Mouse (Mus musculus): ENCODE results near the gene Fen1. TPM values are rescaled to one million over a fixed set of nuclear protein-coding genes. Genes with fewer than 3 reads are reported as not detected.

Fen1 gene
- 47.4 and 48.9 TPM in 2 replicates for polyA plus RNA-seq (2015; fragmentation: Nextera tagmentation; extraction: Ambion mirVana)

DNA sequence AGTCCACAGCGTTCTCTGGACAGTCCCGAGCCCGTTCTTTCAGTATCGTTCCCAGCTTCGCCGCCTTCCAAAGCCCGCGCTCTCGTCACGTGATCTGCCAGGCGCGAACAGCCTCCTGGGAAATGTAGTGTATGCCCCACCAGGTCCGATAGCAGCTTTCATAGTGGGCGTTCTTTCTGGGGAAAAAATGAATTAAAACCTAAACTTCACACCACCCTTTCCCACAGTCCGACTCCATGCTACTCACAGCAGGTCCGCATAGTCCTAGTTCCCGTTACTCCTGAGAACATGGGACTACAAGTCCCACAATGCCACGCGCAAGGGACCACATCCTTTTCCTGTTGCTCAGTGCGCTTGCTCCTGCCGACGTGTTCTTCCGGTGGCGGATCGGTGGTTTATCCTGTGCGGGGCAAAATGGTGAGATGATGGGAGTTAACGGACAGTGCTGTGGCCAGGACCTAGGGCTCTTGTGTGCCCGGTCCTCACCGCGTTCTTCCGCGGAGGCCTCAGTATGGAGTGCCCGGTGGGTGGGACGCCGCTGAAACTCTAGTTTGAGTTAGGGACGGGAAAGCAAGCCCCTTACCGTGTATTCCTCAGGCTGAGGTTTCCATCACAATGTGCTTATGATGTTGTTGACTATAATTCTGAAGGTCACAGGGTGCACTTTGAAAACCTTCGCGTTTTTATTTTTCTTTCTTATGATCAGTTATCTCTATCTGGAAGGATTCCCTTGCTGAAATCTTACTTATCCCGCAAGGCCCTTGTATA lies at the start of gene Fen1, which contains the start of gene Tmem258:
TSS of gene Fen1 (minus strand) at position 322 of the 768 bp plus-strand sequence.
TSS of gene Tmem258 (plus strand) at position 167 of the 768 bp plus-strand sequence.
- peak; percentile 95 for ATAC-seq
- Histone ChIP-seq H3K4me3 (replicated peaks; ENCODE audit: low read length) (peak within 1 kb of the TSS; percentile 56), H3K27me3 (replicated peaks; ENCODE audit: control insufficient read depth, insufficient read depth, low read length) (no peaks in the 10 kb centered on the region), H3K9ac (replicated peaks; ENCODE audit: low read depth, low read length) (peak within 1 kb of the TSS; percentile 91), H3K27ac (ENCODE audit: low read length) (peak within 1 kb of the TSS; percentile 81), H3K4me2 (ENCODE audit: low read length) (peak within 1 kb of the TSS; percentile 90), H3K9me3 (ENCODE audit: control insufficient read depth, low read length) (no peaks in the 10 kb centered on the region), H3K36me3 (ENCODE audit: control insufficient read depth, insufficient read depth) (peaks cover 11% of the 10 kb centered on the region), H3K4me1 (replicated peaks; ENCODE audit: control insufficient read depth, insufficient read depth, low read length) (peaks cover 20% of the 10 kb centered on the region)
- WGBS = under 1% methylated on average over 40 of the region's 40 CpGs

DNA sequence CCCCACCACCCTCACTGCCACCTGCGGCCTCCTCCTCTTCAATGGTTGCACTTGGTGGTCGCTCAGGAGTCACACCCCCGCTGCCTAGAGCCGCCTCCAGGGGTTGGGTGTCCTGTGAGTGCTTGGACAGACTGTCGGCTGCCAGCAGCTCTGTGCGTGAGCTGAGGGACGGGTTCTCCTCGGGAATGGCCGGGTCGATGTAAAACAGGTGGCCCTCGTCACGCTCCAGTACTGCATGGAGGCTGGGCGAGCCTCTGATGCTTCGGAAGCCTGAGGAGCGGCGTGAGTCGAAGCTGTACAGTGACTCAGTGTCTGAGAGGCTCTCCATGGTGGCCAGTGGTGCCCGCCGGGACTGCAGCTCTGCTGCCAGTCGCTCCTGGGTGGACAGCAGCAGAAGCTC lies 44.2 kb upstream of the Fen1 start:
- Histone ChIP-seq H3K4me1 (replicated peaks; ENCODE audit: control insufficient read depth, insufficient read depth, low read length) (no peaks in the 10 kb centered on the region), H3K27me3 (replicated peaks; ENCODE audit: control insufficient read depth, insufficient read depth, low read length) (no peaks in the 10 kb centered on the region), H3K36me3 (ENCODE audit: control insufficient read depth, insufficient read depth) (no peaks in the 10 kb centered on the region), H3K9me3 (ENCODE audit: control insufficient read depth, low read length) (no peaks in the 10 kb centered on the region), H3K4me2 (ENCODE audit: low read length) (no peak overlapping the region), H3K27ac (ENCODE audit: low read length) (no peak overlapping the region), H3K9ac (replicated peaks; ENCODE audit: low read depth, low read length) (no peak overlapping the region), H3K4me3 (replicated peaks; ENCODE audit: low read length) (no peak overlapping the region)
- 68% methylated on average over 20 of the region's 20 CpGs for WGBS
- no peak for ATAC-seq

DNA sequence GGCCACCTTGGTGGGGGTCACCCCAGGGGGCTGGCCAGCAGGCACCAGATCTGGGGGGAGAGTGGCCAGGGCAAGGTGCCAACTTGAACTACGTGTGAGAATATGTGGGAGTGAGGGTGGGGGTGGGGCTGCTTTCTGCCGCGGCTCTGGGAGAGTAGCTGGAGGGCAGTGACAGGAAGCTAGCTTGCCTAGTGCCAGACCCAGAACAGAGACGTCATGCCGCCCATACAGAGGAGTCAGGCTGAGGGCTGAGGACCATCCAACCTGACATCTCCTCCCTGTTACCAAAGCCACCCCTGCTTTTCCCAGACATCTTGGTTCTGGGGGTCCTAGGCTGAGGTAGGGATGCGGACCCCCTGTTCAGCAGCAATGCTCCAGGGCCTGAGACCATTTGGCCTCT lies 43.2 kb upstream of the Fen1 start:
- ATAC-seq = no peak
- 38% methylated on average over 6 of the region's 6 CpGs for WGBS
- Histone ChIP-seq H3K9me3 (ENCODE audit: control insufficient read depth, low read length) (no peaks in the 10 kb centered on the region), H3K36me3 (ENCODE audit: control insufficient read depth, insufficient read depth) (no peaks in the 10 kb centered on the region), H3K4me2 (ENCODE audit: low read length) (no peak overlapping the region), H3K27ac (ENCODE audit: low read length) (no peak overlapping the region), H3K4me1 (replicated peaks; ENCODE audit: control insufficient read depth, insufficient read depth, low read length) (no peaks in the 10 kb centered on the region), H3K9ac (replicated peaks; ENCODE audit: low read depth, low read length) (no peak overlapping the region), H3K4me3 (replicated peaks; ENCODE audit: low read length) (no peak overlapping the region), H3K27me3 (replicated peaks; ENCODE audit: control insufficient read depth, insufficient read depth, low read length) (no peaks in the 10 kb centered on the region)

- Histone ChIP-seq H3K9ac (replicated peaks; ENCODE audit: low read depth, low read length) (no peak overlapping the region), H3K27ac (ENCODE audit: low read length) (no peak overlapping the region), H3K4me1 (replicated peaks; ENCODE audit: control insufficient read depth, insufficient read depth, low read length) (peaks cover 5% of the 10 kb centered on the region), H3K27me3 (replicated peaks; ENCODE audit: control insufficient read depth, insufficient read depth, low read length) (peaks cover 6% of the 10 kb centered on the region), H3K4me3 (replicated peaks; ENCODE audit: low read length) (no peak overlapping the region), H3K9me3 (ENCODE audit: control insufficient read depth, low read length) (no peaks in the 10 kb centered on the region), H3K4me2 (ENCODE audit: low read length) (no peak overlapping the region), H3K36me3 (ENCODE audit: control insufficient read depth, insufficient read depth) (no peaks in the 10 kb centered on the region)
- WGBS = 30% methylated on average over 3 of the region's 3 CpGs
- no peak for ATAC-seq
These were observed 40.2 kb upstream of the Fen1 start for GRCm38 (mm10) chr19:10244183-10244582.

- under 1% methylated on average over 8 of the region's 8 CpGs for WGBS
- no peak overlapping the region for H3K4me3 ChIP-seq (replicated peaks; ENCODE audit: low read length)
- peaks cover 6% of the 10 kb centered on the region for H3K27me3 ChIP-seq (replicated peaks; ENCODE audit: control insufficient read depth, insufficient read depth, low read length)
- H3K4me2 ChIP-seq (ENCODE audit: low read length) = no peak overlapping the region
- H3K9me3 ChIP-seq (ENCODE audit: control insufficient read depth, low read length) = no peaks in the 10 kb centered on the region
- no peak overlapping the region for H3K9ac ChIP-seq (replicated peaks; ENCODE audit: low read depth, low read length)
- H3K36me3 ChIP-seq (ENCODE audit: control insufficient read depth, insufficient read depth) = no peaks in the 10 kb centered on the region
- no peak overlapping the region for H3K27ac ChIP-seq (ENCODE audit: low read length)
- ATAC-seq = no peak
- H3K4me1 ChIP-seq (replicated peaks; ENCODE audit: control insufficient read depth, insufficient read depth, low read length) = peaks cover 5% of the 10 kb centered on the region
These were observed 38.9 kb upstream of the Fen1 start for GRCm38 (mm10) chr19:10242916-10243315.

GRCm38 (mm10) chr19:10240654-10241305 lies 36.8 kb upstream of the Fen1 start, which contains the start of gene Myrf:
Myrf (minus strand) TSS chr19:10240748.
- peaks cover 6% of the 10 kb centered on the region for H3K27me3 ChIP-seq (replicated peaks; ENCODE audit: control insufficient read depth, insufficient read depth, low read length)
- peak within 1 kb of the TSS; percentile 70 for H3K4me2 ChIP-seq (ENCODE audit: low read length)
- H3K36me3 ChIP-seq (ENCODE audit: control insufficient read depth, insufficient read depth) = no peaks in the 10 kb centered on the region
- 7% methylated on average over 43 of the region's 43 CpGs for WGBS
- no peak within 1 kb of the TSS for H3K27ac ChIP-seq (ENCODE audit: low read length)
- peak; percentile 80 for ATAC-seq
- H3K9ac ChIP-seq (replicated peaks; ENCODE audit: low read depth, low read length) = peak within 1 kb of the TSS; percentile 59
- H3K9me3 ChIP-seq (ENCODE audit: control insufficient read depth, low read length) = no peaks in the 10 kb centered on the region
- H3K4me1 ChIP-seq (replicated peaks; ENCODE audit: control insufficient read depth, insufficient read depth, low read length) = peaks cover 5% of the 10 kb centered on the region
- H3K4me3 ChIP-seq (replicated peaks; ENCODE audit: low read length) = peak within 1 kb of the TSS; percentile 45

DNA sequence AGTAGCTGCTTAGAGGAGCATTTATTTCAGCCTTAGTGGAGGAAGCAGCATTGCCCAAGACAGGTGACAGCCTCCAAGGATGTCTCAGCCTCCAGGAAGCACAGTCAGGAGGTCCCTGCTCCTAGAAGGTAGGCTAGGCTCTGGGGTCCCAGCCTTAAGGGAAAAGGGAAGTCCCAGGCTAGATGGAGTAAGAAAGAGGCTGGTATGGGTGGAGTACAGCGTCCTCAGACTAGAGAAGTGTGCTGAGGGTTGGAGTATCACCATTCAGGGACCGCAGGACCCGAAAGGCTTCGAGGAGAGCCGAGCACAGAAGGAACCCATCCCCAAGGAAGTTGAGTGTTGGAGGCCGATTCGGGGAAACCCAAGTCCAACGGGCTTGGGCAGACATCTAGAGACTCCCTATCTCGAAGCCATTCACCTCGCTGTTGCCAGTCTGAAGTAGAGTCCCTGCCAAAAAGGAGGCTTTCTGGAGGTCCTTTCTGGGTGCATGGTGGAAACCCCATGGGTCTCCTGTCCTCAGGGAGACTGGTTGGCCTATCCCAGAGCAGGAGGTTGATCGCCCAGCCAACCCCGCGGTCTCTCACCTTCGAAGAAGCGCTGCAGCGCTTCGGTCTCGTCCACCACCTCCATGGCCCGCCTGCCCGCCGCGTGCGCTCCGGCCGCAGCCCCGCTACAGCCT lies 36.1 kb upstream of the Fen1 start:
- H3K4me1 ChIP-seq (replicated peaks; ENCODE audit: control insufficient read depth, insufficient read depth, low read length) = peaks cover 5% of the 10 kb centered on the region
- H3K9me3 ChIP-seq (ENCODE audit: control insufficient read depth, low read length) = no peaks in the 10 kb centered on the region
- H3K36me3 ChIP-seq (ENCODE audit: control insufficient read depth, insufficient read depth) = no peaks in the 10 kb centered on the region
- H3K27me3 ChIP-seq (replicated peaks; ENCODE audit: control insufficient read depth, insufficient read depth, low read length) = peaks cover 6% of the 10 kb centered on the region
- H3K9ac ChIP-seq (replicated peaks; ENCODE audit: low read depth, low read length) = peak overlapping the region; percentile 59
- H3K4me3 ChIP-seq (replicated peaks; ENCODE audit: low read length) = peak overlapping the region; percentile 45
- peak overlapping the region; percentile 70 for H3K4me2 ChIP-seq (ENCODE audit: low read length)
- peak; percentile 21; the same call in 1 of the 2 replicates for ATAC-seq
- WGBS = 2% methylated on average over 26 of the region's 26 CpGs
- no peak overlapping the region for H3K27ac ChIP-seq (ENCODE audit: low read length)

DNA sequence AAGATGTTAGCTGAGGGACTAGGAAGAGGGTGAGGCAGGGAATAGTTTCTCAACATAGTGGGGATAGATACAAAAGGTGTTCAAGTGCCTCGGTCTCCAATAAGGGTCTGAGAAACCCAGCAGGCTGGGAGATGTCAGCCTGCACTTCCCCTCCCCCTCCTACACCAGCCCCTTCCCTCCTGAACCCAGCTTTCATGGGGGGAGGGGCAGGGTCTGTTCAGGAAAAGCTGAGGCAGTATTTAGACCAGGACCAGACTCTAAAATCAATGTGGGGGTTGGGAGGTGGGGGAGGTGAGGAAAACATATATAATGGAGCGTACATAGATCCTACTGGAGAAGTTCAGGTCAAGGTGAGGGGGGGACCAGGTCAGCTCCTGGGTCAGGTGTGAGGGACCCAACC lies 35.5 kb upstream of the Fen1 start:
- H3K27ac ChIP-seq (ENCODE audit: low read length) = no peak overlapping the region
- no peak overlapping the region for H3K9ac ChIP-seq (replicated peaks; ENCODE audit: low read depth, low read length)
- H3K36me3 ChIP-seq (ENCODE audit: control insufficient read depth, insufficient read depth) = no peaks in the 10 kb centered on the region
- no peak overlapping the region for H3K4me3 ChIP-seq (replicated peaks; ENCODE audit: low read length)
- H3K4me2 ChIP-seq (ENCODE audit: low read length) = no peak overlapping the region
- peaks cover 6% of the 10 kb centered on the region for H3K27me3 ChIP-seq (replicated peaks; ENCODE audit: control insufficient read depth, insufficient read depth, low read length)
- peaks cover 5% of the 10 kb centered on the region for H3K4me1 ChIP-seq (replicated peaks; ENCODE audit: control insufficient read depth, insufficient read depth, low read length)
- no peak for ATAC-seq
- WGBS = 50% methylated on average over 2 of the region's 2 CpGs
- H3K9me3 ChIP-seq (ENCODE audit: control insufficient read depth, low read length) = no peaks in the 10 kb centered on the region

DNA sequence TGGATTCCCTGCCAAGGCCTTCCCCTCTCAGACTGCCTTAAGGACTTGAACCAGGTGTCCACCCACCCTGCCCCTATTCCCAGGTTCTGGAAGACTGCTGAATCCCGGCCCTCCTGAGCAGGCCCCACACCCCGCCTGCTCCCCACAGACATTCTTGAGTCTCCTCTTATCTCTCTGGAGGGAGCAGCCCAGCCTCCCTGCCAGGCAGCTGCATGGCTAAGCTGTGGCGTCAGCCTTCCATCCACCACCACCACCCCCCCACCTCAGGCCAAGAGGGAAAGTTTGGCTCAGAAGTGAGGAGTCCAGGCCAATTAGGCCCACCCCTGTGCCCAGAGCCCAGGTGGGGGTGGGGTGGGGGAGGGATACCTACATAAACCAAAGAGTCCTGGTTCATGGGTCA lies 34.5 kb upstream of the Fen1 start:
- peaks cover 5% of the 10 kb centered on the region for H3K4me1 ChIP-seq (replicated peaks; ENCODE audit: control insufficient read depth, insufficient read depth, low read length)

More for the DNA sequence above, 34.5 kb upstream of the Fen1 start:
- no peak overlapping the region for H3K4me3 ChIP-seq (replicated peaks; ENCODE audit: low read length)
- peaks cover 6% of the 10 kb centered on the region for H3K27me3 ChIP-seq (replicated peaks; ENCODE audit: control insufficient read depth, insufficient read depth, low read length)
- 52% methylated on average over 3 of the region's 3 CpGs for WGBS
- ATAC-seq = no peak
- no peak overlapping the region for H3K4me2 ChIP-seq (ENCODE audit: low read length)
- no peaks in the 10 kb centered on the region for H3K36me3 ChIP-seq (ENCODE audit: control insufficient read depth, insufficient read depth)
- H3K9ac ChIP-seq (replicated peaks; ENCODE audit: low read depth, low read length) = no peak overlapping the region
- H3K27ac ChIP-seq (ENCODE audit: low read length) = no peak overlapping the region
- no peaks in the 10 kb centered on the region for H3K9me3 ChIP-seq (ENCODE audit: control insufficient read depth, low read length)
